Mouse (Mus musculus) E14TG2a.4 (cell line): Measurements from ENCODE around the gene Maco1.
A peak's percentile ranks its signal among the peaks of the same experiment; 100 is the strongest.

ENCODE experiments used
- H3K27me3 ChIP-seq: 2 replicates; pipeline ENCODE4 v1.6.1; 2014; ENCODE audit warnings: low read length, control low read depth; ENCODE audit not compliant: insufficient read depth
- H3K36me3 ChIP-seq: 2 replicates; pipeline ENCODE4 v1.6.1; 2014; ENCODE audit warnings: low read length, control low read depth; ENCODE audit not compliant: insufficient read depth
- H3K4me1 ChIP-seq: replicated peaks from 2 replicates; pipeline ENCODE4 v1.6.1; 2014; ENCODE audit warnings: low read depth, low read length, control low read depth
- H3K4me3 ChIP-seq: replicated peaks from 2 replicates; pipeline ENCODE4 v1.5.1; 2014; ENCODE audit warnings: mild to moderate bottlenecking, low read length
- H3K9me3 ChIP-seq: 2 replicates; pipeline ENCODE4 v1.6.1; 2014; ENCODE audit warnings: low read length, control low read depth
- CTCF ChIP-seq: conservative IDR thresholded peaks from 2 replicates; pipeline ENCODE4 v1.5.1; 2014; ENCODE audit warnings: low read length
- NANOG ChIP-seq: IDR thresholded peaks from 2 replicates; pipeline ENCODE4 v1.6.1; 2014; ENCODE audit warnings: borderline replicate concordance, low read length, mixed read lengths
- POU5F1 ChIP-seq: IDR thresholded peaks from 2 replicates; pipeline ENCODE4 v1.6.1; 2014; ENCODE audit warnings: low read length, borderline replicate concordance

The Maco1 gene

DNA sequence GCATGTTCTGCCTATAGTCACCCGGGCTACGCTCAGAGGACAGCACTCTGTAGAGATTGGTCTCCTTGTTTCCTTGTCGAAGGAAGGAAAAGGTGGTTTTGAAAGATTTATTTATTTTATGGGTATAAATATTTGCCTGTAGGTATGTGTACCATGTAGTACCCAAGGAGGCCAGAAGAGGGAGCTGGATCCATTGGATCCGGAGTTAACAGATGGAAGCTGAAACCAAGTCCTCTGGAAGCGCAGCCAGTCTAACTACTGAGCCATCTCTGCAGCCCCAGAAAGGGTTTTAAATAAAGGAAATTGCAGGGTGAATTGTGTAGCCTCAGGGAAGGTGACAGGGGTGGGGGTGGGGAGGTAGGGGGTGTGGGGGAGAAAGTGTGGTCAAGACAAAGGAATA, 68.4 kb downstream of the Maco1 start:
- Histone ChIP-seq H3K27me3 (no peaks in the 10 kb centered on the region), H3K4me1 (peaks cover 41% of the 10 kb centered on the region), H3K4me3 (no peak overlapping the region), H3K36me3 (no peaks in the 10 kb centered on the region), H3K9me3 (no peaks in the 10 kb centered on the region)
- TF ChIP-seq NANOG (no peak), CTCF (peak; percentile 94), POU5F1 (no peak)

DNA sequence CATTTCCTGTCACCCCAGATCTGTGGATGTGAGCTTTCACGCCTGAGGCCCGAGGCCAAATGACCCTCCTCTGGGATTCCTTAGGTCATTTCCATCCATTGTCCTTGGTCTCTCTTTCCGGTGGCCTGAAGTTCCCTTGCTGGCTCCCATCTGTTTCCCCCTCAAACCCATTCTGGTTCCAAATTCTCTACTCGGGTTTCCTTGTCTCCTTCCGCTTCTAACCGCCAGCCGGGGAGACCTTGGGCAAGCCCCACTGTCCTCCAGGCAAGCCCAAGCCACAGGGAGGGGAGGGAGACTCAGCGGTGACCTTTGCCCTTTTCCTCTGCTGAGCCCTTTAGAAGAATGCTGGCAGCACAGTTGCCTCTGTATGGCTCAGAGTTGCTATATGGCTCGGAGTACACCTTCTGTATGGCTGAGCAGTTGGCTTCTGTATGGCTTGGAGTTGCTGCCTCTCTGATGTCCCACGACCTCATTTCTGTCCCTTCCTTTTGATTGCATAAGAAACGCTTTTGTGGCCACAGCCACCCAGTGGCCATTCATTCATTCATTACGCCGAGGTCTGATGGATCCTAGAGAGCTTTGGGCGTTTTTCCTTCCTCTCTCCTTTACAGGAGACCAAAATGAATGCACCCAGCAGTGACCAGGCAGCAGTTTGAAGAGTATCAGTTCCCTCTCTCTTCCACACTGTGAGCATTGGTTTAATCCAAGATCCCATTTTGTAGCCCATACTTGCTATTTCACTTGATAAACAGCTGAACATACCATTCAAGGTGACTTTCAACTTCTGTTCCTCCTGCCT, 73.8 kb downstream of the Maco1 start:
- Histone ChIP-seq H3K4me1 (peaks cover 52% of the 10 kb centered on the region), H3K9me3 (no peaks in the 10 kb centered on the region), H3K27me3 (no peaks in the 10 kb centered on the region), H3K4me3 (peak overlapping the region; percentile 24), H3K36me3 (no peaks in the 10 kb centered on the region)
- TF ChIP-seq NANOG (no peak), CTCF (no peak), POU5F1 (no peak)

DNA sequence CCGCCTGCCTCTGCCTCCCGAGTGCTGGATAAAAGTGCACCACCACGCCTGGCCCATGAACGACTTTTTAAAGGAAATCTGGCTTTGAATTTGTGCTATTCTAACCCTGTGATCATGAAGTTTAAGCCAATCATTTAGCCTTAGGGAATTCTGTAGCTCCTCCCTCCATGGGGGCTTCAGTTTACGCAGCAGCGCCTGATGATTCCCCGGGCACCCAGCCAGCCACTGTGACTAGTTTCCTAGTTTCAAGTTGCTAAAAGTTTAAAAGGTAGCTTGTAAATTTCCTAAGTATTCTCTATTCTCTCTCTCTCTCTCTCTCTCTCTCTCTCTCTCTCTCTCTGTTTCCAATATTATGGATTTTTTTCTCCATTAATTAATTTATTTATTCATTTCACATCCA, 76.9 kb downstream of the Maco1 start:
- TF ChIP-seq POU5F1 = no peak
- TF ChIP-seq NANOG = no peak
- Histone ChIP-seq H3K36me3 (no peaks in the 10 kb centered on the region), H3K9me3 (no peaks in the 10 kb centered on the region), H3K27me3 (peaks cover 11% of the 10 kb centered on the region), H3K4me3 (no peak overlapping the region), H3K4me1 (peaks cover 71% of the 10 kb centered on the region)

DNA sequence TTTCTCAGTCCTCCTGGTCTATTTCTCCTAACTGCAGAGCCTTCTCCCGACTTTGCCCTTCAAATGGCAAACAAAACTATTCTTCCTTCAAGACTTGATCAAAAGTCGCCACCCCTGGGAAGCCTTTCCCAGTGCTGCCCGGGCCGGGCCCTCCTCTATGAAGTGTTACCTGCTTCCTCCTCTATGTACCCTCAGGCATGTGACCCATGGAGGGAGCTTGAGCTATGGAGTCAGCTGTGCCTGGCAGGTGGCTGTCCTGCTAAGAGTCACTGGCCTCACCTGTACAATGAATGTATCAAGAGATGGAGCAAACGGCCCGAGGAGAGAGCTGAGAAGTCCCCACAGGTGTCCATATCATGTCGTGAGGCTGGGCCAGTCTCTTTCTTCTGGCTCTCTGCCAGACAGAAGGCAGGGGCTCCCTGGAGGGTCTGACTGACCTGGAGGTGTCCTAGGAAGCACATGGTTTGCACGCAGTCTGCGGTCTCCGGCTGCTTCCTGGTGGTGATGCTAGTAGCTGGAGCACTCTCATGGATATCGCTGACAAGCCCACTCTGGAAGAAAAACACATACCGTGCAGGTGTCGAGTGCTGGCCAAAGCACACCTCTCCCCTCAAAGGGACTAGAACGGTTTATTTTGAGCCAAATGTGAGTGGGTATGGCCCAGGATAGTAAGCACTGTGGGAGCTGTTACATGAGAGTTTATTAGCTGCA, 77.8 kb downstream of the Maco1 start:
- no peak overlapping the region for H3K4me3 ChIP-seq
- H3K4me1 ChIP-seq = peaks cover 71% of the 10 kb centered on the region
- H3K9me3 ChIP-seq = no peaks in the 10 kb centered on the region
- TF ChIP-seq POU5F1 (no peak), CTCF (no peak), NANOG (no peak)
- H3K27me3 ChIP-seq = peaks cover 15% of the 10 kb centered on the region
- H3K36me3 ChIP-seq = no peaks in the 10 kb centered on the region

DNA sequence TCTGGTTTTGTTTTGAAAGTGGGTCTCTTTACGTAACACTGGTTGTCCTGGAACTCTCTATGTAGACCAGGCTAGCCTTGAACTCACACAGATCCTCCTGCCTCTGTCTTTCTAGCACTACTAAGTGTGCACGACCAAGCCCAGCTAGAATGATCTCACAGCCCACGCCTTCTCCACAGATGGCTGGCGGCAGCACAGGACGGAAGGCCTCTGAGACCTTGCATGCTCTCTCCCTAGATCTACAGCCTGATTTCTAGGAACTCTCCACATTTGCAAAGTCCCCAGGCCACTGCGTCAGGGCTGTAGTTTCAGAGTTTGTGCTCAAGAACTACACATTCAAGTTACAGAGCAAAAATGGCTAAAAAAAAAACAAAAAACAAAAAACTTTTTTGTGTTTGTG, 79.0 kb downstream of the Maco1 start:
- no peaks in the 10 kb centered on the region for H3K36me3 ChIP-seq
- no peak overlapping the region for H3K4me3 ChIP-seq
- H3K9me3 ChIP-seq = no peaks in the 10 kb centered on the region

DNA sequence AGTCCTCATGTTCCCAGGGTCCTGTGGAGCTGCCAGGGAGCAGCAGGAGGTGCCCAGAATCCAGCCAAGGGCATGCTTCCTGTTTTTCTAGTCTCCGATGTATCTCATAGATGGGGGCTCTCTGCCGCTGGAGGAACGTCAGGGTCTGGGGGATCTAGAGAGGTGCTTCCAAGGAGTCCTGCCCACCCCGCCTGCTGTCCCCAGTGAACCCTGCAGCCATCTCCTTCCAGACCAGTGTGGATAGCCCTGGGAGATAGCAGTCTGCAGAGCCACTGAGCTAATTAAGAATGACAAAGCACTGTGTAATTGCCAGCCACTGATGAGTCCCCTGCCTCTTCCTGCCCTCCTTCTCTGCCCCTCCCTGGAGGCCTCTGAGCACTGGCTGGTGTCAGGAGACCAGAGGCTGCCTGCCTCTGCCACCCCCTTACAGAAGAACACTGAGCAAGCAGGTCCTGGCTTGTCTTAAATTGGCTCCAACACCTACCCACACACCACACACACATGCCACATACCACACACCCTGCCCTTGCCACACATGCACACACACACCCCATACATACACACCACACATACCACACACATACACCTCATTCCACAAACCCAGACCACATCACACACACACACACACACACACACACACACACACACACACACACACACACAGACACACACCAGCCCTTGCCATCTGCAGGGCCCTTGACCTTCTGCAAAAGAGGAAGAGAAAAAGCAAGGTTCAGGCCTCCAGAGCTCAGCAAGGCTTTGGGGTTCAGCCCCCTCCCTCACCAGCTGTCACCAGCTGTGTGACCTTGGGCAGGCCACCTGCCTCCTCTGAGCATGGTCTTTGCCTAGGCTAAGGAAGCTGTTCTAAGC, 80.1 kb downstream of the Maco1 start:
- no peak overlapping the region; the same call in 1 of the 2 replicates for H3K4me3 ChIP-seq
- H3K4me1 ChIP-seq = peaks cover 73% of the 10 kb centered on the region
- TF ChIP-seq NANOG = no peak
- TF ChIP-seq POU5F1 = no peak
- H3K36me3 ChIP-seq = no peaks in the 10 kb centered on the region
- no peaks in the 10 kb centered on the region for H3K9me3 ChIP-seq
- H3K27me3 ChIP-seq = peaks cover 35% of the 10 kb centered on the region

More for the DNA sequence above, 79.0 kb downstream of the Maco1 start:
- no peak for TF ChIP-seq POU5F1
- no peak for TF ChIP-seq CTCF
- no peak for TF ChIP-seq NANOG
- peaks cover 67% of the 10 kb centered on the region for H3K4me1 ChIP-seq
- peaks cover 27% of the 10 kb centered on the region for H3K27me3 ChIP-seq

DNA sequence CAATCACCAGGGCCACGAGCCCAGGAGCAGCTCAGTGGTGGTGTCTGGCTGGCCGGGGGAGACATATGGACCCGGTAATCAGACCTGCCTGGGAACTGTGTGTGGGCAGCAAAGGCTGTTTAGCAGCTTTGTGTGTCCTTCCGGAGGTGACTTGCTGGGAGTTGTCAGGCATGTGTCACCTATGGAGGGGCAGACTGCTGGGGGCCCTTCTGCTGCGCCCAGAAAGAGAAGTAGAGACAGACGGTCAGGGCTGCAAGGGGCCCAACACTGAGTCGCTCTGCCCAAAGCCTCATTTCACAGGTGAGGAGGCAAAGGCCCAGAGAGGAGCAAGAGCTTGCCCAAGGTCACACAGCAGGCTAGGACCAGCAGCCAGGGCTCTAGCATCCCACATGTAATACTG, 83.3 kb downstream of the Maco1 start:
- H3K4me1 ChIP-seq = peaks cover 78% of the 10 kb centered on the region
- no peak for TF ChIP-seq POU5F1
- no peak for TF ChIP-seq CTCF
- no peak for TF ChIP-seq NANOG
- H3K4me3 ChIP-seq = no peak overlapping the region
- peaks cover 61% of the 10 kb centered on the region for H3K27me3 ChIP-seq
- no peaks in the 10 kb centered on the region for H3K36me3 ChIP-seq
- no peaks in the 10 kb centered on the region for H3K9me3 ChIP-seq

DNA sequence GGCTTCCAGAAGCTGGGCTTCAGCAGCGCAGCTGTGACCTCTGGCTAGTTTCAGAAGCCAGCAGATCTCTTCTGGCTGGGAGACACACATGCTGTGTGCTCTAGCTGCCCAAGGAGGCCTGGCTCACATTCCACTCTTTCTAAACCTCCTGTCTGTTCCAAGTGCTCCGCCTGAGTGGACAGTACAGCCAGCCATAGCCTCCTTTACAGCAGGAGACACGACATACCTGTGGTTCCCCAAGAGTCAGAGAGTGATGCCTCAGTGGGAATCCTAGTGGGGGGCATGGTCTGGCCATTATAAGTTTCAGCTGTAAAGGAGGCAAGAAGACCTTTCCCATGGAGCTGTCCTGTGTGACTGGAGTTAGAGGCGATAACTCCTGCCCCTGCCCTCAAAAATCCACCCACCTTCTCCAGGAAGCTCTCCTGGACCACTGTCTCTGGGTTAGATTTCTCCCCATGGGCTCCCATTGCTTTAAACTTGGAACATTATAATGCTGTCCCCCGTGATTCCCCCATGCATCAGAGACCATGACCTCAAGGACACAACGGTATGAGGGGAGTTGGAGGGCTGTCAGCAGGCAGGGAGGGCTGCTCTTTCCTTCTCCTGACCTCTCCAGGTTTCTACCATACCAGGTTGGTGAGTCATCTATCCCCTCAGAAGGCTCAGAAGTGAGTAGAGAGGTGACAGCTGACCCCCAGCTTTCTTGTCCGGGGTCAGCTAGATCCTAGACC, 83.9 kb downstream of the Maco1 start:
- Histone ChIP-seq H3K36me3 (no peaks in the 10 kb centered on the region), H3K9me3 (no peaks in the 10 kb centered on the region), H3K27me3 (peaks cover 67% of the 10 kb centered on the region), H3K4me3 (peak overlapping the region; percentile 93; the same call in 1 of the 2 replicates), H3K4me1 (peaks cover 78% of the 10 kb centered on the region)
- TF ChIP-seq CTCF = no peak
- no peak for TF ChIP-seq POU5F1
- TF ChIP-seq NANOG = no peak
